Mouse (Mus musculus): ENCODE results near the gene Hpd. TPM values are rescaled to one million over a fixed set of nuclear protein-coding genes. Genes with fewer than 3 reads are reported as not detected.

Gene Hpd
- total and polyA plus RNA-seq, 3 experiments, result 0.20 TPM; not detected in 2

DNA sequence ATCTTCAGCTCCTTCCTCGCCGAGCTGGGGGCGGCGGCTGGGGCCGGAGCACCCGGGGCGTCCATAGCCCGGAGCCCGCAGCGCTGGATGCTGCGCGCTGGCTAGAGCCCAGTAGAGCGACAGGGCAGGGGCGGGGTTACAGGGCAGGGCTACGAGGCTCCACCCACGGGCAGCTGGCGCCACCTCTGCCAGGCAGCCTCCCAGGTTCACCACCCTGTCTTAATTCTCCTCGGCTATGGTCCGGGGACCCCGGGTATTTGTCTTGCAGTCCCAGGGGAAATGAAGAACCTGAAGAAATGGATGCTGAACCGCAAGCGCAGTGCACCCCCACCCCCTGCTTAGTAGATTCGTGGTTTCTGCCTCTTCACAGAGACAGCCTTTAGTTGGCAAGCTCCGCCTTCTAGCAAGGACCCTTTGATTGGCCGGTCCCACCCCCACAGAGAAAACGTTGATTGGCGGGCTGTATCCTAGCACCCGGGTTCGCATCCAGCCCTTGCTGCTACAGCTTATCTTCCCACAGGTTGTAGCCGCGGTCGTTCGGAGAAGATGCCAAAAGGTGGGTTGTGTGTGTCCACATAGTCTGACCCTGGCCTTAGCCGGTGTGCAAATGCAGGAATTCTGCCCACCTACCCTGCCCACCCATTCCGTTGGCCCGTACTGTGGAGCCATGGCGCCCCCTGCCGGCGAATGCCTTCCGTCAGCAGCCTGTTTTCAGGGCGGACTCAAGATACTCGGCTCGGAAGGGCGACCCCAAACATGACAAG is 50.0 kb downstream of the Hpd start, which contains the start of gene Rhof:
Gene Rhof (minus strand): TSS at position 385 of the 764 bp plus-strand sequence.
- Histone ChIP-seq H3K4me2 (ENCODE audit: insufficient read depth, low read depth, poor library complexity, severe bottlenecking) (peak within 1 kb of the TSS; percentile 87), H3K36me3 (replicated peaks in 1 of 2; ENCODE audit: control insufficient read depth in 1 of 2, insufficient read depth in 1 of 2, low read length in 1 of 2) (peaks cover 25 to 53% of the 10 kb centered on the region in 2 experiments), H3K9ac (ENCODE audit: insufficient read depth, low read depth) (peak within 1 kb of the TSS; percentile 72), H3K27ac (ENCODE audit: insufficient read depth, low read depth) (peak within 1 kb of the TSS; percentile 45), H3K4me1 (ENCODE audit: control insufficient read depth in 1 of 2, insufficient read depth in 2 of 2) (peaks cover 10 to 84% of the 10 kb centered on the region in 2 experiments), H3K79me2 (replicated peaks; ENCODE audit: control insufficient read depth, extremely low read depth, insufficient read depth, poor library complexity, severe bottlenecking) (peaks cover 44% of the 10 kb centered on the region), H3K4me3 (replicated peaks in 1 of 3; ENCODE audit: low read depth in 2 of 3, low read length in 2 of 3, poor library complexity in 1 of 3) (peak within 1 kb of the TSS; percentile 72 to 98 (median 79)), H3K9me3 (replicated peaks; ENCODE audit: low read length) (no peaks in the 10 kb centered on the region), H3K27me3 (replicated peaks) (no peaks in the 10 kb centered on the region)
- peak; percentile 98 for DNase-seq (ENCODE audit: extremely low read depth)
- in situ Hi-C loops (cut with MboI; ENCODE audit: low pct_ligation_motif_present, low pct_unique_long_range_greater_than_20kb, low sequenced_read_pairs) (loop anchor here (5.0 kb wide), 1 partner anchor 70 kb away; no protein-coding TSS in a partner anchor), dilution Hi-C loops (cut with MboI; ENCODE audit: extremely low pct_ligation_motif_present, extremely low pct_unique_long_range_greater_than_20kb, low sequenced_read_pairs) (no loop called here)
- TF ChIP-seq CTCF (conservative IDR thresholded peaks at IDR 0.05 in 1 of 2, IDR thresholded peaks at IDR 0.05 in 1 of 2; ENCODE audit: low read depth in 2 of 2, low read length in 2 of 2), result peak; percentile 70 to 97
- no peak for TF ChIP-seq USF1 (IDR thresholded peaks at IDR 0.05; ENCODE audit: low read depth, low read length)
- peak; percentile 76 for TF ChIP-seq POLR2A (IDR thresholded peaks at IDR 0.05; ENCODE audit: low read depth, low read length)
- no peak for TF ChIP-seq ZNF384 (IDR thresholded peaks at IDR 0.05; ENCODE audit: low read depth, low read length)
- TF ChIP-seq EP300 (IDR thresholded peaks at IDR 0.05; ENCODE audit: low read length), result no peak
- peak; percentile 39; the same call in 1 of the 2 replicates for TF ChIP-seq ELF1 (IDR thresholded peaks at IDR 0.05; ENCODE audit: low read depth, low read length)
- peak; percentile 85 for TF ChIP-seq ZKSCAN1 (IDR thresholded peaks at IDR 0.05; ENCODE audit: borderline replicate concordance, low read depth, low read length)
- peak; percentile 95 for TF ChIP-seq SMC3 (IDR thresholded peaks at IDR 0.05; ENCODE audit: low read depth, low read length)
- TF ChIP-seq GABPA (IDR thresholded peaks at IDR 0.05; ENCODE audit: insufficient replicate concordance, low read depth, low read length), result no peak
- TF ChIP-seq TCF12 (IDR thresholded peaks at IDR 0.05; ENCODE audit: low read depth, low read length), result peak; percentile 65; the same call in 1 of the 2 replicates
- peak; percentile 55; the same call in 1 of the 2 replicates for TF ChIP-seq ETS1 (conservative IDR thresholded peaks at IDR 0.05; ENCODE audit: low read depth, low read length)
- TF ChIP-seq JUN (IDR thresholded peaks at IDR 0.05; ENCODE audit: insufficient read depth, low read depth, low read length), result no peak
- no peak for TF ChIP-seq CHD1 (IDR thresholded peaks at IDR 0.05; ENCODE audit: low read depth, low read length)
- no peak for TF ChIP-seq PAX5 (IDR thresholded peaks at IDR 0.05; ENCODE audit: low read length)
- TF ChIP-seq KAT2A (IDR thresholded peaks at IDR 0.05; ENCODE audit: insufficient replicate concordance, low read length), result 0 out of 2 replicates have a peak, but pooled peaks have one; percentile 43
- peak; percentile 38; the same call in 1 of the 2 replicates for TF ChIP-seq MXI1 (IDR thresholded peaks at IDR 0.05; ENCODE audit: low read depth, low read length)
- TF ChIP-seq BHLHE40 (IDR thresholded peaks at IDR 0.05; ENCODE audit: low read depth, low read length), result peak; percentile 29; the same call in 1 of the 2 replicates
- peak; percentile 46; the same call in 1 of the 2 replicates for TF ChIP-seq SIN3A (IDR thresholded peaks at IDR 0.05; ENCODE audit: low read length)
- peak; percentile 90 for TF ChIP-seq RAD21 (IDR thresholded peaks at IDR 0.05; ENCODE audit: low read depth, low read length)
- peak; percentile 33 for TF ChIP-seq MEF2A (IDR thresholded peaks at IDR 0.05; ENCODE audit: borderline replicate concordance, low read depth, low read length)
- peak; percentile 87 for TF ChIP-seq MAZ (IDR thresholded peaks at IDR 0.05; ENCODE audit: low read depth, low read length)
- TF ChIP-seq MYC (IDR thresholded peaks at IDR 0.05; ENCODE audit: low read depth, low read length), result no peak; the same call in 1 of the 2 replicates
- peak; percentile 53; the same call in 1 of the 2 replicates for TF ChIP-seq NELFE (IDR thresholded peaks at IDR 0.05; ENCODE audit: low read depth, low read length)
- 0 out of 2 replicates have a peak, but pooled peaks have one; percentile 21 for TF ChIP-seq RCOR1 (conservative IDR thresholded peaks at IDR 0.05; ENCODE audit: low read depth, low read length)
- TF ChIP-seq ZMIZ1 (IDR thresholded peaks at IDR 0.05; ENCODE audit: low read depth, low read length), result peak; percentile 31; the same call in 1 of the 2 replicates
- TF ChIP-seq UBTF (IDR thresholded peaks at IDR 0.05; ENCODE audit: low read depth, low read length), result 0 out of 2 replicates have a peak, but pooled peaks have one; percentile 24
- peak; percentile 17; the same call in 1 of the 2 replicates for TF ChIP-seq IRF4 (IDR thresholded peaks at IDR 0.05; ENCODE audit: low read depth, low read length)
- TF ChIP-seq JUND (conservative IDR thresholded peaks at IDR 0.05; ENCODE audit: low read depth, low read length), result no peak
- peak; percentile 72 for TF ChIP-seq POLR2AphosphoS2 (IDR thresholded peaks at IDR 0.05; ENCODE audit: low read depth, low read length)
- peak; percentile 28; the same call in 1 of the 2 replicates for TF ChIP-seq HCFC1 (IDR thresholded peaks at IDR 0.05; ENCODE audit: low read depth, low read length)
- TF ChIP-seq USF2 (conservative IDR thresholded peaks at IDR 0.05; ENCODE audit: low read depth, low read length), result no peak
- peak; percentile 55 for TF ChIP-seq NRF1 (IDR thresholded peaks at IDR 0.05; ENCODE audit: low read depth, low read length)
- no peak for TF ChIP-seq TBP (conservative IDR thresholded peaks at IDR 0.05; ENCODE audit: low read depth, low read length)
- no peak for TF ChIP-seq E2F4 (IDR thresholded peaks at IDR 0.05; ENCODE audit: insufficient replicate concordance, low read depth, low read length)
- no peak for TF ChIP-seq MAX (IDR thresholded peaks at IDR 0.05; ENCODE audit: low read length)
- peak; percentile 77 for TF ChIP-seq ZC3H11A (IDR thresholded peaks at IDR 0.05; ENCODE audit: low read depth, low read length)
- no peak for TF ChIP-seq MAFK (IDR thresholded peaks at IDR 0.05; ENCODE audit: insufficient replicate concordance, low read length)
- peak; percentile 64; the same call in 1 of the 2 replicates for TF ChIP-seq CHD2 (IDR thresholded peaks at IDR 0.05; ENCODE audit: low read length)

All from CH12.LX (cell line).